Mouse (Mus musculus): ENCODE measurements around the gene Fbxl8. TPM values are rescaled to one million over a fixed set of nuclear protein-coding genes. Genes with fewer than 3 reads are reported as not detected.

Gene Fbxl8
- total and polyA plus RNA-seq, 3 experiments, result 1.8 to 3.6 (median 2.5) TPM

- Histone ChIP-seq H3K27ac (no peak overlapping the region), H3K79me2 (replicated peaks; ENCODE audit: control insufficient read depth, insufficient read depth, low read length) (no peaks in the 10 kb centered on the region), H3K27me3 (ENCODE audit: control insufficient read depth, insufficient read depth, low read length) (no peaks in the 10 kb centered on the region), H3K9ac (ENCODE audit: low read depth, low read length) (no peak overlapping the region), H3K4me3 (no peak overlapping the region), H3K36me3 (ENCODE audit: control insufficient read depth, insufficient read depth, low read length) (no peaks in the 10 kb centered on the region), H3K4me1 (ENCODE audit: control insufficient read depth, insufficient read depth, low read length) (peaks cover 1% of the 10 kb centered on the region; the same call in 1 of the 2 replicates)
- TF ChIP-seq EP300 (IDR thresholded peaks at IDR 0.05; ENCODE audit: insufficient read depth, low read depth, low read length) (0 out of 2 replicates have a peak, but pooled peaks have one; percentile 6), CTCF (IDR thresholded peaks at IDR 0.05) (no peak)
- peak; percentile 25 to 58 for DNase-seq
- WGBS, result 73% methylated on average over 8 of the region's 8 CpGs
- intact Hi-C loops (cut with DNase I), result no loop called here
Observed at GRCm38 (mm10) chr8:105312891-105313481, 48.5 kb downstream of the Fbxl8 start.

DNA sequence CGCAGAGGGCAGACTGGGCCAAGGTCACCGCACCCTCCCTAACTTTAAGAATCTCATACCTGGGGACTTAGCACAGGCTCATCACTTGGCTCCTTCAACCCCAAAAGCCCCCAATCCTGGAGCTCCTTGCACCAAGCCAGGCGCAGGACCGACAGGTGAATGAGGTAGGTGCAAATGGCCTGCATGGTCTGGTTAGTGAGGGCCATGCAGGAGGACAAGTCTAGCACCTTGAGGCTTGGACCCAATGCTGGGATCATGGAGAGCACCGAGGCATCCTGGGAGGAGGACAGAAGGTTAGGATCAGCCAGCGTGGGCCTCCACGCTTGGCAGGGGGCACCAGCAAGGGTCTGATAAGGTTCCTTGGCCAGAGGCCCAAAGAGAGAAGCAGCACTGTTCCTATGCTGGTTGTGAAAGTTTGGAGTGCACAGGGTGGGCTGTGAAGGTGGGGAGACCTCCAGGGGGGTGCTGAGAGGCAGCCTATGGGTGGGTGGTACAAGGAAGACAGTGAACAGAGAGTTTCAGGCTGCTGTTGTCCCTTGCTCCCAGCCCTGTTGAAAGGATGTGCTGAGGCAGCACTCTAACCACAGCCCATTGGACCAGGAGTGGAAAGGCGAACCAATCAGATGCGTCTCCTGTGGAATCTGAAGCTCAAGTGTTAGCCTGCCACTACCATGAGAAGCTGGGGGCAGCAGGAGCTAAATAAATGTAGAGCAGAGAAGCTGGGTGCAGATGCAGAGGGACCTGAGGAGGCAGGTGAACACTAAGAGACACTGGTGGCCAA is 49.4 kb downstream of the Fbxl8 start:
- no peak for DNase-seq
- H3K27me3 ChIP-seq (ENCODE audit: control insufficient read depth, insufficient read depth, low read length), result no peaks in the 10 kb centered on the region
- no peaks in the 10 kb centered on the region for H3K79me2 ChIP-seq (replicated peaks; ENCODE audit: control insufficient read depth, insufficient read depth, low read length)
- no peaks in the 10 kb centered on the region for H3K36me3 ChIP-seq (ENCODE audit: control insufficient read depth, insufficient read depth, low read length)
- no peak overlapping the region for H3K9ac ChIP-seq (ENCODE audit: low read depth, low read length)
- intact Hi-C loops (cut with DNase I), result no loop called here
- TF ChIP-seq CTCF (IDR thresholded peaks at IDR 0.05) (no peak), EP300 (IDR thresholded peaks at IDR 0.05; ENCODE audit: insufficient read depth, low read depth, low read length) (no peak), POLR2A (IDR thresholded peaks at IDR 0.05; ENCODE audit: insufficient read depth, low read depth, low read length) (no peak)
- no peak overlapping the region for H3K27ac ChIP-seq
- no peak overlapping the region for H3K4me3 ChIP-seq
- 78% methylated on average over 9 of the region's 9 CpGs for WGBS
- peaks cover 1% of the 10 kb centered on the region; the same call in 1 of the 2 replicates for H3K4me1 ChIP-seq (ENCODE audit: control insufficient read depth, insufficient read depth, low read length)

- Histone ChIP-seq H3K9ac (ENCODE audit: low read depth, low read length) (no peak overlapping the region), H3K36me3 (ENCODE audit: control insufficient read depth, insufficient read depth, low read length) (no peaks in the 10 kb centered on the region)
- intact Hi-C loops (cut with DNase I), result no loop called here
Observed at GRCm38 (mm10) chr8:105315073-105315769, 50.8 kb downstream of the Fbxl8 start.

DNA sequence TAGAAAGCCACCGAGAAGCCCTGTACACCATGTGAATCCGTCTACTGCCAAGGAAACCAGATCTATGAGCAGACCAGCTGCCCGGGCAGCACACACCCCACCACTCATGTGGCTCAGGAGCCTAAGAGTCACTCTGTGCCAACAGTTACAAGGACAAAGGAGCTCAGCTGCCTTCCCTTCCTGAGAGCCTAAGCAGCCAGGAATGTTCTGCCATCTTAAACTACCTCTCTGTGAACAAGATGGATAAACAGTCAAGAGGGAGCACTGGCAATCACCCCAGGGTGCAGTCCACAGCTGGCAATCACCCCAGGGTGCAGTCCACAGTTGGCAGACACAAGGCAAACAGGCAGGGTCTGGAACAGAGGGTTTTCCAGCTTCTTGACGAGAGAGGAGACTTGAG is 53.5 kb downstream of the Fbxl8 start:
- intact Hi-C loops (cut with DNase I), result no loop called here
- H3K36me3 ChIP-seq (ENCODE audit: control insufficient read depth, insufficient read depth, low read length), result no peaks in the 10 kb centered on the region
- no peak for TF ChIP-seq CTCF (IDR thresholded peaks at IDR 0.05)
- no peak for TF ChIP-seq EP300 (IDR thresholded peaks at IDR 0.05; ENCODE audit: insufficient read depth, low read depth, low read length)
- no peak for TF ChIP-seq POLR2A (IDR thresholded peaks at IDR 0.05; ENCODE audit: insufficient read depth, low read depth, low read length)
- no peak for DNase-seq
- no peak overlapping the region for H3K4me3 ChIP-seq
- 66% methylated on average over 4 of the region's 4 CpGs for WGBS
- H3K79me2 ChIP-seq (replicated peaks; ENCODE audit: control insufficient read depth, insufficient read depth, low read length), result no peaks in the 10 kb centered on the region
- peaks cover 1% of the 10 kb centered on the region; the same call in 1 of the 2 replicates for H3K4me1 ChIP-seq (ENCODE audit: control insufficient read depth, insufficient read depth, low read length)
- H3K27ac ChIP-seq, result peak overlapping the region; percentile 17; the same call in 1 of the 2 replicates
- H3K9ac ChIP-seq (ENCODE audit: low read depth, low read length), result no peak overlapping the region
- no peaks in the 10 kb centered on the region for H3K27me3 ChIP-seq (ENCODE audit: control insufficient read depth, insufficient read depth, low read length)

More at GRCm38 (mm10) chr8:105315073-105315769, 50.8 kb downstream of the Fbxl8 start:
- no peaks in the 10 kb centered on the region for H3K27me3 ChIP-seq (ENCODE audit: control insufficient read depth, insufficient read depth, low read length)
- DNase-seq, result no peak
- H3K79me2 ChIP-seq (replicated peaks; ENCODE audit: control insufficient read depth, insufficient read depth, low read length), result no peaks in the 10 kb centered on the region
- H3K4me1 ChIP-seq (ENCODE audit: control insufficient read depth, insufficient read depth, low read length), result peaks cover 1% of the 10 kb centered on the region; the same call in 1 of the 2 replicates
- TF ChIP-seq EP300 (IDR thresholded peaks at IDR 0.05; ENCODE audit: insufficient read depth, low read depth, low read length), result no peak
- TF ChIP-seq POLR2A (IDR thresholded peaks at IDR 0.05; ENCODE audit: insufficient read depth, low read depth, low read length), result no peak
- TF ChIP-seq CTCF (IDR thresholded peaks at IDR 0.05), result no peak
- no peak overlapping the region for H3K27ac ChIP-seq
- 78% methylated on average over 18 of the region's 18 CpGs for WGBS
- no peak overlapping the region for H3K4me3 ChIP-seq

- no peak overlapping the region for H3K27ac ChIP-seq
- H3K36me3 ChIP-seq (ENCODE audit: control insufficient read depth, insufficient read depth, low read length), result no peaks in the 10 kb centered on the region
- H3K4me3 ChIP-seq, result no peak overlapping the region
- intact Hi-C loops (cut with DNase I), result no loop called here
- H3K79me2 ChIP-seq (replicated peaks; ENCODE audit: control insufficient read depth, insufficient read depth, low read length), result no peaks in the 10 kb centered on the region
- 85% methylated on average over 11 of the region's 11 CpGs for WGBS
- TF ChIP-seq CTCF (IDR thresholded peaks at IDR 0.05), result no peak
- no peak for TF ChIP-seq POLR2A (IDR thresholded peaks at IDR 0.05; ENCODE audit: insufficient read depth, low read depth, low read length)
- no peak for TF ChIP-seq EP300 (IDR thresholded peaks at IDR 0.05; ENCODE audit: insufficient read depth, low read depth, low read length)
- H3K27me3 ChIP-seq (ENCODE audit: control insufficient read depth, insufficient read depth, low read length), result no peaks in the 10 kb centered on the region
- H3K4me1 ChIP-seq (ENCODE audit: control insufficient read depth, insufficient read depth, low read length), result peaks cover 1% of the 10 kb centered on the region; the same call in 1 of the 2 replicates
- DNase-seq, result no peak
- H3K9ac ChIP-seq (ENCODE audit: low read depth, low read length), result no peak overlapping the region
Observed at GRCm38 (mm10) chr8:105318662-105319190, 54.3 kb downstream of the Fbxl8 start.

Small RNA genes within 50 kb of the gene (microRNA-seq; reads per million reads assigned to microRNA genes)
- 0 reads per million in 2 experiments for gene Gm27320
- gene Mir328, result 2,286 to 2,907 reads per million in 2 experiments

Other genes with a start within 250 kb of the Fbxl8 start
- not detected for gene Ces3a, start 216.0 kb upstream of the Fbxl8 start, total RNA-seq (2021)
- 0.26 TPM in 1 of 2 replicates, not detected in the other for gene Ces3a, start 216.0 kb upstream of the Fbxl8 start, polyA plus RNA-seq (2012; rRNA removed)
- not detected for gene Ces3b, start 180.9 kb upstream of the Fbxl8 start, total RNA-seq (2021)
- 0.32 TPM in 1 of 2 replicates, not detected in the other for gene Ces3b, start 180.9 kb upstream of the Fbxl8 start, polyA plus RNA-seq (2012; rRNA removed)
- not detected for gene Ces4a, start 132.8 kb upstream of the Fbxl8 start, total RNA-seq (2021)
- not detected in 2 replicates for gene Ces4a, start 132.8 kb upstream of the Fbxl8 start, polyA plus RNA-seq (2012; rRNA removed)
- gene Cbfb, start 94.0 kb upstream of the Fbxl8 start, total RNA-seq (2021), result 10 to 100 TPM; 23.1 to 23.8 TPM
- gene Cbfb, start 94.0 kb upstream of the Fbxl8 start, polyA plus RNA-seq (2012; rRNA removed), result 6.4 and 11.0 TPM in 2 replicates
- 10 to 100 TPM; 19.2 to 20.3 TPM for gene D230025D16Rik, start 39.5 kb upstream of the Fbxl8 start, total RNA-seq (2021)
- 16.5 and 23.7 TPM in 2 replicates for gene D230025D16Rik, start 39.5 kb upstream of the Fbxl8 start, polyA plus RNA-seq (2012; rRNA removed)
- gene B3gnt9, start 9.5 kb upstream of the Fbxl8 start, total RNA-seq (2021), result 1 to 10 TPM; 3.5 to 5.2 TPM
- 7.1 and 8.5 TPM in 2 replicates for gene B3gnt9, start 9.5 kb upstream of the Fbxl8 start, polyA plus RNA-seq (2012; rRNA removed)
- 1 to 10 TPM; 3.9 to 4.9 TPM for gene Tradd, start within 50 bp of the Fbxl8 start, total RNA-seq (2021)
- gene Tradd, start within 50 bp of the Fbxl8 start, polyA plus RNA-seq (2012; rRNA removed), result 4.3 and 4.6 TPM in 2 replicates
- gene Hsf4, start 5.2 kb downstream of the Fbxl8 start, total RNA-seq (2021), result 1 to 10 TPM; 2.7 to 3.9 TPM
- gene Hsf4, start 5.2 kb downstream of the Fbxl8 start, polyA plus RNA-seq (2012; rRNA removed), result 4.3 and 5.4 TPM in 2 replicates
- gene Nol3, start 11.5 kb downstream of the Fbxl8 start, total RNA-seq (2021), result 10 to 100 TPM; 19.7 to 23.0 TPM
- 17.3 and 19.1 TPM in 2 replicates for gene Nol3, start 11.5 kb downstream of the Fbxl8 start, polyA plus RNA-seq (2012; rRNA removed)
- gene 4931428F04Rik, start 25.2 kb downstream of the Fbxl8 start, total RNA-seq (2021), result 1 to 10 TPM; 1.1 to 1.2 TPM
- 2.1 and 3.5 TPM in 2 replicates for gene 4931428F04Rik, start 25.2 kb downstream of the Fbxl8 start, polyA plus RNA-seq (2012; rRNA removed)
- 1 to 10 TPM; 3.9 to 4.7 TPM for gene Exoc3l, start 31.5 kb downstream of the Fbxl8 start, total RNA-seq (2021)
- gene Exoc3l, start 31.5 kb downstream of the Fbxl8 start, polyA plus RNA-seq (2012; rRNA removed), result 10.5 and 11.8 TPM in 2 replicates
- gene E2f4, start 33.0 kb downstream of the Fbxl8 start, total RNA-seq (2021), result 10 to 100 TPM; 21.1 to 21.5 TPM
- 61.8 and 62.8 TPM in 2 replicates for gene E2f4, start 33.0 kb downstream of the Fbxl8 start, polyA plus RNA-seq (2012; rRNA removed)
- gene Elmo3, start 41.0 kb downstream of the Fbxl8 start, total RNA-seq (2021), result under 1 TPM; 0.70 to 0.73 TPM
- 2.8 and 3.5 TPM in 2 replicates for gene Elmo3, start 41.0 kb downstream of the Fbxl8 start, polyA plus RNA-seq (2012; rRNA removed)
- gene Lrrc29, start 61.6 kb downstream of the Fbxl8 start, total RNA-seq (2021), result 1 to 10 TPM in 1 of 2 experiments, under 1 TPM in 1; 0.93 to 1.1 TPM
- 1.6 and 2.2 TPM in 2 replicates for gene Lrrc29, start 61.6 kb downstream of the Fbxl8 start, polyA plus RNA-seq (2012; rRNA removed)
- 10 to 100 TPM; 24.1 to 26.6 TPM for gene Tmem208, start 61.7 kb downstream of the Fbxl8 start, total RNA-seq (2021)
- 43.6 and 51.9 TPM in 2 replicates for gene Tmem208, start 61.7 kb downstream of the Fbxl8 start, polyA plus RNA-seq (2012; rRNA removed)
- gene Fhod1, start 83.3 kb downstream of the Fbxl8 start, total RNA-seq (2021), result 1 to 10 TPM; 4.4 to 6.9 TPM
- 14.2 and 17.3 TPM in 2 replicates for gene Fhod1, start 83.3 kb downstream of the Fbxl8 start, polyA plus RNA-seq (2012; rRNA removed)
- under 1 TPM; 0.36 to 0.37 TPM for gene Slc9a5, start 84.2 kb downstream of the Fbxl8 start, total RNA-seq (2021)
- gene Slc9a5, start 84.2 kb downstream of the Fbxl8 start, polyA plus RNA-seq (2012; rRNA removed), result 1.7 and 2.1 TPM in 2 replicates
- under 1 TPM in 1 of 2 experiments, not detected in 1; 0.10 TPM for gene Plekhg4, start 108.6 kb downstream of the Fbxl8 start, total RNA-seq (2021)
- 0.20 and 0.29 TPM in 2 replicates for gene Plekhg4, start 108.6 kb downstream of the Fbxl8 start, polyA plus RNA-seq (2012; rRNA removed)
- gene Kctd19, start 148.9 kb downstream of the Fbxl8 start, total RNA-seq (2021), result under 1 TPM; 0.13 to 0.25 TPM
- gene Kctd19, start 148.9 kb downstream of the Fbxl8 start, polyA plus RNA-seq (2012; rRNA removed), result 0.08 and 0.15 TPM in 2 replicates
- under 1 TPM; 0.45 to 0.47 TPM for gene Lrrc36, start 148.9 kb downstream of the Fbxl8 start, total RNA-seq (2021)
- gene Lrrc36, start 148.9 kb downstream of the Fbxl8 start, polyA plus RNA-seq (2012; rRNA removed), result 0.67 and 0.94 TPM in 2 replicates
- gene Tppp3, start 206.9 kb downstream of the Fbxl8 start, total RNA-seq (2021), result 10 to 100 TPM; 35.0 to 48.8 TPM
- gene Tppp3, start 206.9 kb downstream of the Fbxl8 start, polyA plus RNA-seq (2012; rRNA removed), result 73.7 and 89.2 TPM in 2 replicates
- 10 to 100 TPM; 13.0 to 13.3 TPM for gene Zdhhc1, start 232.3 kb downstream of the Fbxl8 start, total RNA-seq (2021)
- gene Zdhhc1, start 232.3 kb downstream of the Fbxl8 start, polyA plus RNA-seq (2012; rRNA removed), result 37.5 and 40.5 TPM in 2 replicates